Mouse (Mus musculus): ENCODE measurements around the gene Adh7.

DNA sequence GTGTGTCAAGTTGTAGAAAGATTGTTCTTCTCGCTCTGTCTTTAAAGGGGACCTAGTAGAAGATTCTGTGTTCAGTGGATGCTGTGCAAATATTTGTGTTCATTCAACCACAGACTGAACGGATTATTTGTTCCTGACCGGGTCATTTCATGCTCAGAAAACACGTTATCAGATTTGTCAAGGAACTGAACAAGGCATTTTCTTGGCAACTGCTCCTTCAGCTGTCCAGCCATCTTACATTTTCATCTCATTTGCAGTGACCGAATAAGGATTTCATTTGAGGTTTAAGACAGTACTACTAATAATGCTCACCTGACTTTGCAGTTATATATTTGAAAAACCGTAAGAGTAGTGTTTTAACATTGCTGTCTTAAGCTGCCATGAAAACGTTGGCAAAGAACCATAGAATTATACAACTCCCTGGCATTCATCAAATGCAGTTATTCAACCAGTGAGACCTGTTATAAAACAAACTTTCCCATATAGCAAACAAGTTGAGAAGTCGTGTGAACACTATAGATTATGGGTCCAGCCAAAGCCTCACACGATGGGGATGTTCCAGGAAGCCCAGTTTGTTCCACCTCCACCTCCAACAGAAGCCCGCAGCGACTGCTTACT, 19.1 kb downstream of the Adh7 start:
- no peak for TF ChIP-seq EP300 (IDR thresholded peaks at IDR 0.05)
- TF ChIP-seq CTCF (IDR thresholded peaks at IDR 0.05) = no peak
